In genomic region chr11:77893283-77893682, GRCm38 (mm10) we compare ENCODE assay signal across 9 mouse cellular contexts. TPM values are rescaled to one million over a fixed set of nuclear protein-coding genes. Genes with fewer than 3 reads are reported as not detected.
DNase-seq lines count a peak whose midpoint lies in the region; ATAC-seq and TF ChIP-seq lines count a peak whose summit lies in the region.
"Had no signal": no experiment of that assay in that cellular context is flagged by ENCODE, and none has a peak within 500 bp of the region (broad histone marks: within the 10 kb centered on the region; RNA-seq: fewer than 3 reads in every experiment).

No protein-coding gene starts in this region.

- 12% methylated on average over 6 of the region's 6 CpGs for WGBS in forebrain, embryonic 16.5 days
- 25% methylated on average over 6 of the region's 6 CpGs for WGBS in liver, embryonic 12.5 days (ENCODE audit: insufficient replicate concordance)
- 47% methylated on average over 6 of the region's 6 CpGs for WGBS in stomach, embryonic 15.5 days

- intact Hi-C loops in left cerebral cortex, adult 2 months (cut with DNase I): no loop called here
- intact Hi-C loops in left cerebral cortex, postnatal 10 days (cut with DNase I): no loop called here

- H3K4me3 ChIP-seq in left cerebral cortex, adult 2 months: no peak overlapping the region
- peak overlapping the region; percentile 8; the same call in 1 of the 2 replicates for H3K4me3 ChIP-seq in forebrain, embryonic 16.5 days (replicated peaks; ENCODE audit: low read length)
- peak overlapping the region; percentile 21 for H3K4me3 ChIP-seq in liver, embryonic 12.5 days
- H3K4me3 ChIP-seq in stomach, embryonic 15.5 days (replicated peaks): peak overlapping the region; percentile 10; the same call in 1 of the 2 replicates
- H3K4me3 ChIP-seq: megakaryocyte, embryonic 14.5 days had no signal

- no peak for DNase-seq in left cerebral cortex, adult 2 months (ENCODE audit: extremely low spot score in 1 of 2, low spot score in 2 of 2)
- no peak for DNase-seq in left cerebral cortex, postnatal 10 days (ENCODE audit: extremely low spot score in 1 of 2, low spot score in 2 of 2)
- no peak for DNase-seq in spleen, postnatal 4 days (ENCODE audit: low spot score in 2 of 2)
- DNase-seq in thymus, postnatal 0 days (ENCODE audit: low spot score): no peak

- no peaks in the 10 kb centered on the region for H3K9me3 ChIP-seq in forebrain, embryonic 16.5 days (ENCODE audit: control insufficient read depth, low read length)
- no peaks in the 10 kb centered on the region for H3K9me3 ChIP-seq in liver, embryonic 12.5 days (replicated peaks)
- H3K9me3 ChIP-seq in stomach, embryonic 15.5 days: no peaks in the 10 kb centered on the region
- H3K9me3 ChIP-seq: megakaryocyte, embryonic 14.5 days had no signal

- H3K27ac ChIP-seq in left cerebral cortex, adult 2 months: peak overlapping the region; percentile 74
- H3K27ac ChIP-seq in forebrain, embryonic 16.5 days (ENCODE audit: low read length): peak overlapping the region; percentile 93
- H3K27ac ChIP-seq in liver, embryonic 12.5 days: peak overlapping the region; percentile 66; the same call in 1 of the 2 replicates
- peak overlapping the region; percentile 79 for H3K27ac ChIP-seq in stomach, embryonic 15.5 days

- no peak for ATAC-seq in forebrain, embryonic 16.5 days
- no peak for ATAC-seq in liver, embryonic 12.5 days
- ATAC-seq in stomach, embryonic 15.5 days (ENCODE audit: insufficient read depth, low FRiP score, low read depth): no peak

- TF ChIP-seq CTCF in left cerebral cortex, adult 2 months (IDR thresholded peaks at IDR 0.05): no peak

- H3K4me1 ChIP-seq in forebrain, embryonic 16.5 days (replicated peaks; ENCODE audit: control insufficient read depth, insufficient read depth, low read length): peaks cover 83% of the 10 kb centered on the region
- H3K4me1 ChIP-seq in liver, embryonic 12.5 days: peaks cover 20% of the 10 kb centered on the region
- peaks cover 21% of the 10 kb centered on the region for H3K4me1 ChIP-seq in stomach, embryonic 15.5 days

- peak overlapping the region; percentile 36 for H3K4me2 ChIP-seq in forebrain, embryonic 16.5 days (ENCODE audit: low read length)
- H3K4me2 ChIP-seq in liver, embryonic 12.5 days: peak overlapping the region; percentile 35
- H3K4me2 ChIP-seq in stomach, embryonic 15.5 days: peak overlapping the region; percentile 36

- no peaks in the 10 kb centered on the region for H3K36me3 ChIP-seq in forebrain, embryonic 16.5 days (ENCODE audit: control insufficient read depth, insufficient read depth)
- no peaks in the 10 kb centered on the region for H3K36me3 ChIP-seq in liver, embryonic 12.5 days
- H3K36me3 ChIP-seq in stomach, embryonic 15.5 days: no peaks in the 10 kb centered on the region

- H3K27me3 ChIP-seq in forebrain, embryonic 16.5 days (replicated peaks; ENCODE audit: control insufficient read depth, insufficient read depth, low read length): no peaks in the 10 kb centered on the region
- peaks cover 76% of the 10 kb centered on the region for H3K27me3 ChIP-seq in liver, embryonic 12.5 days (replicated peaks)
- H3K27me3 ChIP-seq in stomach, embryonic 15.5 days (replicated peaks): peaks cover 3% of the 10 kb centered on the region; the same call in 1 of the 2 replicates

- H3K9ac ChIP-seq in forebrain, embryonic 16.5 days (replicated peaks; ENCODE audit: low read depth, low read length): peak overlapping the region; percentile 51
- H3K9ac ChIP-seq in liver, embryonic 12.5 days: no peak overlapping the region
- H3K9ac ChIP-seq in stomach, embryonic 15.5 days: no peak overlapping the region

RNA-seq across cellular contexts. Expression of gene Pipox, which starts 0.6 kb away (rescaled TPM):
- 1 to 10 TPM in 1 of 2 experiments, under 1 TPM in 1; 0.70 to 1.3 TPM for total RNA-seq in left cerebral cortex, adult 2 months (2021)
- total RNA-seq in left cerebral cortex, postnatal 10 days (2021): 1 to 10 TPM in 1 of 2 experiments, under 1 TPM in 1; 0.49 to 1.6 TPM
- 8.6 and 12.6 TPM in 2 replicates for polyA plus RNA-seq in forebrain, embryonic 16.5 days (2015; fragmentation: Nextera tagmentation; extraction: Ambion mirVana)
- polyA plus RNA-seq in liver, embryonic 12.5 days (2016; fragmentation: Nextera tagmentation; extraction: Ambion mirVana): 6.7 and 7.2 TPM in 2 replicates
- polyA plus RNA-seq in stomach, embryonic 15.5 days (2015; fragmentation: Nextera tagmentation; extraction: Ambion mirVana): 16.4 and 23.3 TPM in 2 replicates
- 2.8 TPM in 2 replicates for polyA plus RNA-seq in thymus, postnatal 0 days (2015; fragmentation: Nextera tagmentation; extraction: Ambion mirVana)

RNA-seq across cellular contexts. Expression of gene Sez6, which starts 37.3 kb away (rescaled TPM):
- total RNA-seq in left cerebral cortex, adult 2 months (2021): 100 to 1,000 TPM; 127 to 157 TPM
- 100 to 1,000 TPM; 226 to 231 TPM for total RNA-seq in left cerebral cortex, postnatal 10 days (2021)
- polyA plus RNA-seq in forebrain, embryonic 16.5 days (2015; fragmentation: Nextera tagmentation; extraction: Ambion mirVana): 257 and 284 TPM in 2 replicates
- 0.05 TPM in 1 of 2 replicates, not detected in the other for polyA plus RNA-seq in liver, embryonic 12.5 days (2016; fragmentation: Nextera tagmentation; extraction: Ambion mirVana)
- 1.7 and 1.8 TPM in 2 replicates for polyA plus RNA-seq in stomach, embryonic 15.5 days (2015; fragmentation: Nextera tagmentation; extraction: Ambion mirVana)
- polyA plus RNA-seq in thymus, postnatal 0 days (2015; fragmentation: Nextera tagmentation; extraction: Ambion mirVana): 0.26 TPM in 2 replicates
- polyA plus RNA-seq: Patski had no signal

Comparison
In these comparisons a context has a peak if more than half of its experiments do, and no peak if none do; other contexts are left out.
1. RNA of gene Sez6, which starts 37.3 kb away (polyA plus RNA-seq): 257 to 284 TPM in forebrain, embryonic 16.5 days; 1.7 to 1.8 TPM in stomach, embryonic 15.5 days, 0.26 TPM in thymus, postnatal 0 days and 0.05 TPM in liver, embryonic 12.5 days; every median in the first group is over 10 times any median in the second.
2. Peak in every context shown above with its lines, with median percentiles within 50 percentile points of each other: H3K27ac ChIP-seq and H3K4me2 ChIP-seq.